Mouse (Mus musculus): Measurements from ENCODE around the gene Rab30.

DNA sequence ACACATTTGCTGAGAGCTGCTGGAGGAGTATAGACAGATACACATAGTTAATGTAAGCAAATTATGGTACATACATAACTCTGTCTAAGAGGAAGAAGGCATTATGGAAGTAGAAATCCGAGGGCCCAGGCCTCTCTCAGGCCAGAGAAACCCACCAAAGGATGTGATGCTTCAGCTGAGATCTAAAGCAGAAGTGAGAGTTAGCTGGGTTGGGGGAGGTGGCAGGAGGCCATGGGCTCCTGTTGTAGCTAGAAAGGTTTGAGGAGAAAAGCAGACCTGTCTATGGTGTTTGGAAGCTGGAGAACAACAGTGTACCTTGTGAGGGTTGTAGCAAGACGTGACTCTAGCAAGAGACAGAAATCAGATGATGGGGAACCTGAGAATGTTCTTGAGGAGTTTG lies 75.8 kb downstream of the Rab30 start:
- no peak for TF ChIP-seq CTCF (IDR thresholded peaks at IDR 0.05; ENCODE audit: low read depth)
- no peak for TF ChIP-seq EP300 (IDR thresholded peaks at IDR 0.05; ENCODE audit: low read depth)
